Mouse (Mus musculus): ENCODE measurements at regions not wholly inside any gene's neighbourhood (a gene's known extent, or its start where the extent isn't known, plus 50 kb on each side); places are given as distances from the start of the nearest gene placed in this dataset.

DNA sequence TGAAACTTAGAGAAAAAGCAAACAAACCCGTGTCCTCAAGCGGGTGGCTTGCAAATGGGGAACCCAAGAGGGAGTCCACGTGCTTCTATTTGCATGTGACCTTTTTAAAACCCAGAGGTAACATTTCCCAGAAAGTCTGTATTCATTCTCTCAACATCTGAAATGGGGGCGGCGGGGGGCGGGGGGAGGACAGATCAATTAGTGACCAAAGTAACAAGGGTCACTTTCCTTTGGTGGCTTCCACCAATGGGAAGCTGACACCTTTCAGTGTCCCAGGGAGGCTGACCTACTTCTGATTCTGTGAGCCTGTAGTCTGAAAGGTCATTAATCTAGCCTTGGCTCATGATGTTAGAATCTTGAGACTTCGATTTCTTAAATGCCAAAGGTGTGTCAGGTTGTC, 236.0 kb downstream of the Gm11011 start:
- DNase-seq (ENCODE audit: low spot score) = no peak

DNA sequence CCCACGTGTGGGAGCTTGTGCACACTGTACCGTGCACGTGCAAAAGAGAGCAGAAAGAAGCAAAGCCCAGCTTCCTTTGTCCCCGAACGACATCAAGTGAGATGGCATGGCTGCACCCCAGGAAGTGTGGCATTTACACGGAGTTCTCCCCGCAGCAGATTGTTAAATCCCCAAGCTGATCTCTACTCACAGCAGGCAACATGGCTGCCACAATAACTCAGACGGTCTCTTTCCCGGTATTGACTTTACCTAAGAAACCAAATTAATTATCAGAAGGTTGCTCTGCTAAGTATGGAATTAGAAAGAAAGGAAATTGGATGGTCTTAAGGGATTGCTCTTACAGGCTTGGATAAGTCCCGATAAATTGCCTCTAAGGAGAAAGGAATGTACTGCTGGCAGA, 241.4 kb downstream of the Gm11011 start:
- DNase-seq (ENCODE audit: low spot score) = no peak

DNA sequence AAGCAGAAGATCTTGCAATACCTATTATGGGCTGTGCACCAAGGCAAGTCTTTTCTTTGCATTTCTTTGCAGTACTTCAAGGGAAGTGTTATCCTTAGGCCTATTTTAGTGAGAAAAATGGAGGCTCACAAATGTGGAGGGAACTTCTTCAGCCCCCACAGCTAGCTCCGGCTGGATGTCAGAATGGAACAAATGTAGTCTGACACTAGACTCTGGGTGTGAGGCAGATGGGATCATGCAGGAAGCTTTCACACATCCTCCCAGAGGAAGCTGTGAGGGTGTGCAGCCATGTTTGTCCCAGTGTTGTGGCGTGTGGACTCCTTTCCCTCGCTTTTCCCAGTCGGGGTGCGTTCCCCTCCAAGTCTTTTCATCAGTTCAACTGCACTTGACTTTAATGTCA, 268.0 kb downstream of the Gm11011 start:
- no peak for DNase-seq (ENCODE audit: low spot score)

DNA sequence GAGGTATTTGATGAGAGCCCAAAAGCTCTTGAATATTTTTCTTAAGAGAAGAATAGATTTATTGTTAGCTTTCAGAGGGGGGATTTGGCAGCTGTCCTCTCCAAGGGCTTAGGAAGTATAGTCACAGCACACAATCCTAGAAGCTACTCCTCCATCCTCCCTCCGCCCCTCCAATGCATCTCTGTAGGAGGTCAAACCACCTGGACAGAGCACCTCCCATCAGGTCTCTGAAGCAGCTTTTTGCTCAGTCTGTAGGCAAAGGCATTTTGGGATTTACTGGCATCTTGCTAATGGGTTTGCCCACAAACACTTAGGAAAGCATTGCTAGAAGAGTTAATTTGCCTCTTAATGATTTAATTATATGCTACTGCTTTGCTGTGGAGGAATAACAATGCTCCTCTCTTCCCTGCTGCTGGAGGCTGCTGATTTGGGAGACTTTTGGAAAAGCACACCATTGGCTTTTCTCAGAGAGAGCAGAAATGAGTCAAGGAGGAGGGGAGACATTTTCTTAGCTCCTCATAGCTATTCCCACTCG, 273.1 kb downstream of the Gm11011 start:
- DNase-seq (ENCODE audit: low spot score) = no peak

DNA sequence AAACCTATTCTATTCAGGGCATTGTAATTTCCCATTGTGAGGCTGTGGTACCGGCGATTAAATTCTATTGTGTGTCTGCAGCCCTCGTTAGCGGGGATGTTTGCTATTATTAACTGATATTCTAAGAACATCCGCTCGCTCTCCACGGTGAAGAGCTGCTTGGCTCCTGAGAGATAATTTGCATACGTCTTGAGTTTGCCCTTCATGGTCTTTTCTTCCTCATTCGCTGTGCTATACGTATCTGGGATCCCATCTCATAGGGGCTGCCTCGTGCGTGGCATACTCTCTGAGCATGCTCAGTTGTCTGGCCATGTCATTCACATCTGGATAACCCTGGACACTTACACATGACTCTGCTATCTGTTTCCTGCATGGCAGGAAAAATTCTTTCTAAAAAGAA, 275.7 kb downstream of the Gm11011 start:
- DNase-seq (ENCODE audit: low spot score) = no peak

GRCm38 (mm10) chr2:169311356-169311755, 276.2 kb downstream of the Gm11011 start:
- no peak for DNase-seq (ENCODE audit: low spot score)

- no peak for DNase-seq (ENCODE audit: low spot score)
These were observed 283.2 kb downstream of the Gm11011 start for GRCm38 (mm10) chr2:169304360-169304759.

GRCm38 (mm10) chr2:169300966-169301365, 286.6 kb downstream of the Gm11011 start:
- no peak for DNase-seq (ENCODE audit: low spot score)

GRCm38 (mm10) chr2:169300411-169300810, 287.1 kb downstream of the Gm11011 start:
- DNase-seq (ENCODE audit: low spot score) = no peak

GRCm38 (mm10) chr2:169297841-169298627, 289.5 kb downstream of the Gm11011 start:
- peak; percentile 82 for DNase-seq (ENCODE audit: low spot score)

- DNase-seq (ENCODE audit: low spot score) = no peak
These were observed 290.3 kb downstream of the Gm11011 start for GRCm38 (mm10) chr2:169297226-169297625.

GRCm38 (mm10) chr2:169293351-169293750, 294.2 kb downstream of the Gm11011 start:
- no peak for DNase-seq (ENCODE audit: low spot score)

- no peak for DNase-seq (ENCODE audit: low spot score)
These were observed 298.5 kb downstream of the Gm11011 start for GRCm38 (mm10) chr2:169288891-169289605.

GRCm38 (mm10) chr2:169286701-169287100, 300.8 kb downstream of the Gm11011 start:
- no peak for DNase-seq (ENCODE audit: low spot score)

DNA sequence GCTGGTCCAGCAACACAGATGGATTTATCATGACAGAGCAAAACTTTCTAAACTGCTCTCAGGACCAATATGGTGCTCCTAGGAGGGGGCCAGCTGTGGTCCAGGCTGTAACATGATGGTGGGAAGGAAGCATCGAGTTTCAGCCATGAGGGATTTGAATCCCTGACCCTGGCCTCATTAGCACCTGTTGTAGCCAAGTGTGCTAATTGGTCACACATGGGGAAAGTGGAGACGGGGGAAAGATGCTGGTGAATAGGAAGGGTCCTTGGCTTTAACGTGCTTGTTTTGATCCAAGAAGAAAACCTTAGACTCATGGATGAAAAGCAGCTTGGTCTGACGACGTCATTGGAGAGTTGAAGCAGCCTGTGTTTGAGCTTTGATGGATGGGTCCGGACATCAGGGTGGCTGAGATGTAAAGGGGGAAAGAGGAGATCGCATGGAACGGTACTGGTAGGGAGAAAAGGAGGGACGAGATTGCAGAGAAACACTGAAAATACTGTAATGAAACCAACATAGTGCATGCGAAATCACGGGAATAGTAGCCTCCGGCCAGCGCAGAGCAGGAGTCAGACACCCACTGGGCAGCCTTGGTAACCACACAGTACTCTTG, 304.9 kb downstream of the Gm11011 start:
- peak; percentile 49 for DNase-seq (ENCODE audit: low spot score)

DNA sequence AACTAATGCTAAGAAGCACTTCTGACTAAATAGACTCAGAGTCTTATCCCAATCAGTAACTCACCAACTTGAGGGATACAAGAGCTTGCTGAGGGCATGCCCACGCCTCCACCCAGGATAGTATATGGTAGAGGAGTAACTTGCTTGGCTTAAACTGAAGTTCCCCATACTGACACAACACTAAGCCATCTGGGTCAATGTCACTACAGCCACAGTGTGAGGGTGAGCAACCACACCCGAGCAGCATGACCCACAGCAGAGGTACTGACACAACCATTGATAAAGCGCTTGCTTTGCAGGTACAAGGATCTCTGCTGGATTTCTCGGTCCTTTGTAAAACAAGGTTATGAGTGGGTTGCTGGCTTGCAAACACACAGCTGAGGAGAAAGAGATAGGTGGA, 312.2 kb downstream of the Gm11011 start:
- no peak for DNase-seq (ENCODE audit: low spot score)

DNA sequence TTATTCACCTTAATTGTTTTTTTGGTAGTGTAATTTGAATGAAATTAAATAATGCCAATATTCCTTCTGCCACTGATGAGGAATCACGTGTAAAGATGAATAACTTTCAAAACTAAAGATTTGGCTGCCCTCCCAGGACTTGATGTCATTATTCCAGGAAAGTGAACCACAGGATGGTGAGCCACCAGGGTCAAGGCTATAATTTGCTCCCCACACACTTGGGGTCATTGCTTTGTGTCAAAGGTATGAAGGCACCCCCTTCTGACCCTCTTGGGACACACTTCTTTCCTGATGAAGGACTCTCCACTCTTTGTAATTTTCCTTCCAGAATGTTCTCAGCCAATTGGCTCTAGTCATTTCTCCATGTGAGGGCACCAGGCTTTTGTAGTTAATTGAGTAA, 313.4 kb downstream of the Gm11011 start:
- DNase-seq (ENCODE audit: low spot score) = no peak

DNA sequence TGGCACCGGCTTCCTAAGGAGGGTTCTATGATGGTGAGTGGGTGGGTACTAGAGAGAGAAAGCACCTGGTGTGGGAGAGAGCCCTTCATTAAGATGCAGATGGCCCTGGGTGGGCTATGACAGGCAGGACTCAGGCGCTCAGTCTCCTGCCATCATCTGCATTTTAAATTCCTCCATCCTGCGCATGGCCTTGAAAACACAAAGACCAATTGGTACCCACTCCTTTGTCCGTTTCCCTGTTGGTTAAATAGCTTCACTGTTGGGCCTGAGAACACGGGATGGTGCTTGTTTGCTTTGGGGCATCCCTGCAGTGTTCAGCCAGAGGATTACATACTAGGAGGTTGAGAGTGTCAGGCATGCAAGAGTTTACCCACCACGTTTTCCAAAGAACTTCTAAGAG, 314.9 kb downstream of the Gm11011 start:
- no peak for DNase-seq (ENCODE audit: low spot score)

- no peak for DNase-seq (ENCODE audit: low spot score)
These were observed 315.5 kb downstream of the Gm11011 start for GRCm38 (mm10) chr2:169272018-169272417.

DNA sequence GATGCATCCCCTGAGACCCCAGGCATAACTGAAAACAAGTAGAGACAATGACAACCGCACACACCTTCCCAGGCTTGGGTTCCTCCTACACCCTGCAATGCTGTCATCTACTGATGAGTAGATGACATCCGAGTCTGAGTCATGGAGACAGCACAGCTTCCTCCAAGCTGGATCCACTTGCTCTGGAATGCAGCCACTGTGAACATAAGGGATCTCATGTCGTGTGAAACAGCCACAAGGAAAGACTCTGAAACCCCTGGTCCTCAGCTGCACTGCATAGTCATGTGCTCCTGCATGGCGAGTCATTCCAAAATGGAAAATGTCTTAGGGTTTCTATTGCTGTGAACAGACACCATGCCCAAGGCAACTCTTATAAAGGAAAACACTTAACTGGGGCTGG, 305.2 kb upstream of the Zfp64 start:
- DNase-seq (ENCODE audit: low spot score) = no peak

DNA sequence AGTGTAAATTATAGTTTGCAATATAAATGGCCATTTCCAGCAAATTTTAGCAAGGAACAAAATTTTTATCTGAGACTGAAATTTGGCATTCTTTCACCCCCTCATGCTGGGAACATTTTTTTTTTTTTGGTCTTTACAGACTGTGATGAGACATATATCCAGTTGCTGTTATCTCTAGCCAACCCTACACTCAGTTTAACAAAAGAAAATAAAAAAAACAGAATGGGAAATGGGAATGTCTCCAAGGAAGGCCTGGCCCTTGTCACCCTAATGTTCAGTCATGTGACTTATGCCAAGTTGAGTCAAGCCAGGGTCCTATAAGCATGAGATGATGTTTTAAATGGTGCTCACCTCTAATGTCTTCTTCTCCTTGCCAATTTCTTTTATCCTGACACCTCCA, 289.2 kb upstream of the Zfp64 start:
- DNase-seq (ENCODE audit: low spot score) = no peak

DNA sequence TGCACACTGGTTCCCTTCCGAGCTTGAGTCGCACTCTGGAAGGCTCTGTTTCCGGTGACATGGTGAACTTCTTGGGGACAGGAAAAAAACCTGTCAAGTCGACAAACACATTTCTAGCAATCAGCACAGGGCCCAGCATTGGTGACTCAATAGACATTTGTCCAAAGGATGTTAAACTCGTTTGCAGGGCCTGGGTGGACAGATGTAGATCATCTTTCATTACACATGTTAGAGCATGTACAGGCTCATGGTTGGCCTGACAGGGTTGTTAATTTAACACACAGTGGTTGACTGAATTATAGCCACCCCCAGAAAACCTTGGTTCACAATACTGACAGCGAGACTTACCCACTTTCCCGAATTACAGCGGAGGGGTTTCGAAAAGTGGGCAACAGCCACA, 288.6 kb upstream of the Zfp64 start:
- no peak for DNase-seq (ENCODE audit: low spot score)

DNA sequence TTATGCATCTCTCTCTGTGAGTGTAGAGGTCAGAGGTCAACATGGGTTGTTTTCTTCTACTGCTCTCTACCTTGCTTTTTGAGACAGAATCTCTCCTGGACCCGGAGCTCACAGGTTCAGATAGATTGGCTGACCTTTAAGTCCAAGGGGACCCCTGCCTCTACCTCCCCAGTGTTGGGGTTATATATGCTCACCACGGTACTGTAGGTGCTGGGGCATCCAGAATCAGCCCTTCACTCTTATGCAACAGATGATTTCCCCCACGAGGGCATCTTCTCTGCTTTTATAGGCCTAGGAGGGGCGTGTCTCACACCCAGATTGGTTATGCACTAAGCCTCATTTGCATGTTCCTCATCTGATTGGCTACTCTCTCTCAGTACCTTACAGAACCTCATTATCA, 282.5 kb upstream of the Zfp64 start:
- no peak for DNase-seq (ENCODE audit: low spot score)

All from embryo, embryonic 10 days (tissue).